Mouse (Mus musculus): ENCODE measurements at regions not wholly inside any gene's neighbourhood (a gene's known extent, or its start where the extent isn't known, plus 50 kb on each side); places are given as distances from the start of the nearest gene placed in this dataset.

DNA sequence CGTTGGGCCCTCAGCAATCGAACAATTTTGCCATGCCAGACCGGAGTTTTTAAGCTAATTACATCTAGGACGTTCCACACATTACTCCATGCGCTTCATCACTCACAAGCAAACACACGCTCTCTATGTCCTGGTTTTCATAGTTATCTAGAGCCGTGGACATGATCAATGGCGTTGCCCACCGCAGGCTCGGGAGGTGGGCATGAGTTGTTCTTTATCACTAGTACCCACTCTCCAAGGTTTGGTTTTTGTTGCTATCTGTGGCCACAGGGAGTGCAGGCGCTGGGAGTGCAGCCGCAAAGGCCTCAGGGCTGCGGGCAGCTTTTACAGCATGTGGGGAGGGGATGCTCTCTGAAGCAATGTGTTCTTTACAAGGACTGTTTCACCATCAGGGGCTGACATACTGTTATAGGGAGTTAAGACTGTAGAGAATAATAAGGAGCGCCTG, 226.8 kb downstream of the Ankrd50 start:
- TF ChIP-seq NRF1 (IDR thresholded peaks at IDR 0.05; ENCODE audit: insufficient read depth, low read depth, low read length, poor library complexity, severe bottlenecking) (no peak), MAX (IDR thresholded peaks at IDR 0.05; ENCODE audit: low read length) (no peak), RAD21 (IDR thresholded peaks at IDR 0.05; ENCODE audit: low read depth, low read length) (no peak), SMC3 (IDR thresholded peaks at IDR 0.05; ENCODE audit: low read depth, low read length) (no peak)
